Mouse (Mus musculus) stomach, embryonic 14.5 days (tissue): ENCODE measurements around the gene D630039A03Rik. TPM values are rescaled to one million over a fixed set of nuclear protein-coding genes. Genes with fewer than 3 reads are reported as not detected.
A peak's percentile ranks its signal among the peaks of the same experiment; 100 is the strongest.

Experiments
- ATAC-seq: fragments of 200-750 bp; cut with Nextera tagmentation; 2 replicates; pipeline ENCODE4 v1.8.0; 2017; ENCODE audit warnings: low read depth, moderate TSS enrichment; ENCODE audit not compliant: insufficient number of reproducible peaks, insufficient read depth, low FRiP score
- H3K27ac ChIP-seq: fragments of 300-500 bp; sonication (generic); 2 replicates; pipeline ENCODE4 v1.5.1; 2014; ENCODE audit warnings: mild to moderate bottlenecking, low read length, moderate library complexity, mixed read lengths
- H3K27me3 ChIP-seq: fragments of 300-500 bp; sonication (generic); 2 replicates; pipeline ENCODE4 v1.6.1; 2014; ENCODE audit warnings: low read length, control low read depth, mixed read lengths; ENCODE audit not compliant: control insufficient read depth, insufficient read depth
- H3K36me3 ChIP-seq: fragments of 300-500 bp; sonication (generic); 2 replicates; pipeline ENCODE4 v1.6.1; 2014; ENCODE audit warnings: mild to moderate bottlenecking, control low read depth, low read length, moderate library complexity, mixed read lengths; ENCODE audit not compliant: control insufficient read depth, insufficient read depth
- H3K4me1 ChIP-seq: fragments of 300-500 bp; sonication (generic); 2 replicates; pipeline ENCODE4 v1.6.1; 2014; ENCODE audit warnings: low read length, control low read depth, mixed read lengths; ENCODE audit not compliant: control insufficient read depth, insufficient read depth
- H3K4me2 ChIP-seq: fragments of 300-500 bp; sonication (generic); replicated peaks from 2 replicates; pipeline ENCODE4 v1.6.1; 2014; ENCODE audit warnings: low read depth, low read length, control low read depth
- H3K4me3 ChIP-seq: fragments of 300-500 bp; sonication (generic); 2 replicates; pipeline ENCODE4 v1.5.1; 2014; ENCODE audit warnings: low read depth, low read length, control low read depth
- H3K9ac ChIP-seq: fragments of 300-500 bp; sonication (generic); replicated peaks from 2 replicates; pipeline ENCODE4 v1.6.1; 2014; ENCODE audit warnings: low read depth, mild to moderate bottlenecking, control low read depth, low read length, moderate library complexity, mixed read lengths
- H3K9me3 ChIP-seq: fragments of 300-500 bp; sonication (generic); 2 replicates; pipeline ENCODE4 v1.6.1; 2016; ENCODE audit warnings: low read depth, low read length, control low read depth; ENCODE audit not compliant: control insufficient read depth
- WGBS: fragments of 180-500 bp; shearing (Covaris S2); extraction: QIAGEN DNeasy Blood & Tissue Kit; methylation state at CpG from one replicate; pipeline ENCODE4 v1.1.7; 2014; 5-methylcytosine and 5-hydroxymethylcytosine counted together
- polyA plus RNA-seq: library from polyadenylated mRNA; unstranded; fragments of >200 nt; fragmentation: Nextera tagmentation; extraction: Ambion mirVana; gene quantifications from 2 replicates; pipeline ENCODE4 v1.2.1, GENCODE M21; 2014

D630039A03Rik gene
- polyA plus RNA-seq, 1 experiment from 2014 or later = 9.9 TPM

GRCm38 (mm10) chr4:57883520-57884421, 32.3 kb downstream of the D630039A03Rik start:
- Histone ChIP-seq H3K4me1 (peaks cover 13% of the 10 kb centered on the region), H3K4me3 (no peak overlapping the region), H3K9me3 (no peaks in the 10 kb centered on the region), H3K4me2 (no peak overlapping the region), H3K27ac (no peak overlapping the region), H3K9ac (no peak overlapping the region), H3K27me3 (no peaks in the 10 kb centered on the region), H3K36me3 (no peaks in the 10 kb centered on the region; the same call in 1 of the 2 replicates)
- 59% methylated on average over 7 of the region's 7 CpGs for WGBS
- ATAC-seq = no peak

GRCm38 (mm10) chr4:57879804-57880357, 36.2 kb downstream of the D630039A03Rik start:
- 14% methylated on average over 6 of the region's 6 CpGs for WGBS
- no peak overlapping the region for H3K9ac ChIP-seq
- H3K9me3 ChIP-seq = no peaks in the 10 kb centered on the region
- no peaks in the 10 kb centered on the region; the same call in 1 of the 2 replicates for H3K36me3 ChIP-seq
- ATAC-seq = no peak
- 0 out of 2 replicates have a peak, but pooled peaks cover 3% of the 10 kb centered on the region for H3K4me1 ChIP-seq
- H3K27me3 ChIP-seq = no peaks in the 10 kb centered on the region
- no peak overlapping the region for H3K4me2 ChIP-seq
- H3K4me3 ChIP-seq = no peak overlapping the region
- no peak overlapping the region for H3K27ac ChIP-seq

- no peak overlapping the region for H3K27ac ChIP-seq
- no peak overlapping the region for H3K4me2 ChIP-seq
- WGBS = 95% methylated on average over 5 of the region's 5 CpGs
- no peak overlapping the region for H3K4me3 ChIP-seq
- no peak for ATAC-seq
- no peaks in the 10 kb centered on the region for H3K27me3 ChIP-seq
- H3K9me3 ChIP-seq = no peaks in the 10 kb centered on the region
- 0 out of 2 replicates have a peak, but pooled peaks cover 3% of the 10 kb centered on the region for H3K4me1 ChIP-seq
- H3K36me3 ChIP-seq = no peaks in the 10 kb centered on the region; the same call in 1 of the 2 replicates
- H3K9ac ChIP-seq = no peak overlapping the region
Measured at GRCm38 (mm10) chr4:57879137-57879536, 37.0 kb downstream of the D630039A03Rik start.

GRCm38 (mm10) chr4:57867454-57867853, 48.6 kb downstream of the D630039A03Rik start:
- no peaks in the 10 kb centered on the region for H3K9me3 ChIP-seq
- no peaks in the 10 kb centered on the region for H3K36me3 ChIP-seq
- H3K27ac ChIP-seq = no peak overlapping the region
- H3K4me2 ChIP-seq = no peak overlapping the region
- H3K4me3 ChIP-seq = no peak overlapping the region
- H3K4me1 ChIP-seq = 0 out of 2 replicates have a peak, but pooled peaks cover 7% of the 10 kb centered on the region
- WGBS = 56% methylated on average over 10 of the region's 10 CpGs
- ATAC-seq = no peak
- no peak overlapping the region for H3K9ac ChIP-seq
- H3K27me3 ChIP-seq = no peaks in the 10 kb centered on the region

- H3K27ac ChIP-seq = no peak overlapping the region
- no peak for ATAC-seq
- no peak overlapping the region for H3K9ac ChIP-seq
- no peak overlapping the region for H3K4me3 ChIP-seq
- H3K9me3 ChIP-seq = no peaks in the 10 kb centered on the region
- WGBS = 61% methylated on average over 9 of the region's 9 CpGs
- H3K4me2 ChIP-seq = no peak overlapping the region
- H3K27me3 ChIP-seq = no peaks in the 10 kb centered on the region
- no peaks in the 10 kb centered on the region for H3K36me3 ChIP-seq
- H3K4me1 ChIP-seq = peaks cover 11% of the 10 kb centered on the region; the same call in 1 of the 2 replicates
Measured at GRCm38 (mm10) chr4:57866990-57867389, 49.1 kb downstream of the D630039A03Rik start.

- Histone ChIP-seq H3K4me1 (peaks cover 14% of the 10 kb centered on the region; the same call in 1 of the 2 replicates), H3K27me3 (no peaks in the 10 kb centered on the region), H3K9ac (no peak overlapping the region), H3K27ac (no peak overlapping the region), H3K9me3 (no peaks in the 10 kb centered on the region), H3K36me3 (no peaks in the 10 kb centered on the region), H3K4me2 (no peak overlapping the region), H3K4me3 (no peak overlapping the region)
- ATAC-seq = no peak
- 32% methylated on average over 2 of the region's 2 CpGs for WGBS
Measured at GRCm38 (mm10) chr4:57866088-57866487, 50.0 kb downstream of the D630039A03Rik start.

- no peak overlapping the region for H3K27ac ChIP-seq
- H3K27me3 ChIP-seq = no peaks in the 10 kb centered on the region
- peaks cover 15% of the 10 kb centered on the region; the same call in 1 of the 2 replicates for H3K4me1 ChIP-seq
- no peaks in the 10 kb centered on the region for H3K9me3 ChIP-seq
- ATAC-seq = peak; percentile 23; the same call in 1 of the 2 replicates
- H3K9ac ChIP-seq = no peak overlapping the region
- no peak overlapping the region for H3K4me3 ChIP-seq
- H3K36me3 ChIP-seq = peaks cover 9% of the 10 kb centered on the region; the same call in 1 of the 2 replicates
- 55% methylated on average over 9 of the region's 9 CpGs for WGBS
- H3K4me2 ChIP-seq = no peak overlapping the region
Measured at GRCm38 (mm10) chr4:57862269-57862986, 53.7 kb downstream of the D630039A03Rik start.

GRCm38 (mm10) chr4:57861856-57862255, 54.2 kb downstream of the D630039A03Rik start:
- ATAC-seq = no peak
- Histone ChIP-seq H3K9ac (no peak overlapping the region), H3K4me2 (no peak overlapping the region), H3K4me1 (peaks cover 13% of the 10 kb centered on the region; the same call in 1 of the 2 replicates), H3K27me3 (no peaks in the 10 kb centered on the region), H3K4me3 (no peak overlapping the region), H3K27ac (no peak overlapping the region), H3K9me3 (no peaks in the 10 kb centered on the region), H3K36me3 (peaks cover 14% of the 10 kb centered on the region; the same call in 1 of the 2 replicates)
- WGBS = 54% methylated on average over 8 of the region's 8 CpGs
